Mouse (Mus musculus) neutrophil, adult 83 days (primary cell): Measurements from ENCODE around the gene Olfr378. TPM values are rescaled to one million over a fixed set of nuclear protein-coding genes. Genes with fewer than 3 reads are reported as not detected.

ENCODE experiments used
- total RNA-seq, 2 experiments: library from RNA; stranded (reverse); gene quantifications; one replicate each; pipeline ENCODE4 v1.2.4; 2023

Olfr378 gene
- not detected for total RNA-seq

GRCm38 (mm10) chr11:73428377-73428776, at the start of gene Olfr378:
TSS of gene Olfr378 (minus strand) at chr11:73428477.

GRCm38 (mm10) chr11:73457408-73457807, 29.1 kb upstream of the Olfr378 start, which contains the start of gene Olfr380:
TSS of gene Olfr380 (minus strand) at chr11:73457508.

DNA sequence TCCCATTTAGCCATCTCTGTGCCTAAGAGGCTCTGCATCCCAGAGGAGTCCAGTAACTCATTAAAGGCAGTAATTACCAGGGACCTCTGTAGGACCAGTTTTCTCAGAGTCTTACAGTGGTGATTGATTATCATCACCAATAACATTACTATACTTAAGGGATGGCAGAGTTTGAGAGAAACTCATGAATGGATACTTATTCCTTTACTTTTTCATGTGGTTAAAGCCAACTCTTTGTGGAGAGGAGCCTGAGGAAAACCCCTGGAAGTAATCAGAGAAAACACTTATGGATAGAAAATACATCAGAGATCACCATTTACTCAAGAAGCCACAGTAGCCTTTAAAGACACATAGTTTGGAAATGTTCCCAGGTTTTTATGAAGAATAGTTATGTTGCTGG, 28.8 kb downstream of the Olfr378 start, which contains the start of gene Olfr1:
Olfr1 (minus strand) TSS at position 101 of the 400 bp plus-strand sequence.

Other genes with a start within 250 kb of the Olfr378 start
- gene Ctns, start 229.4 kb downstream of the Olfr378 start, total RNA-seq: 10 to 100 TPM; 17.5 to 18.2 TPM
- 1 to 10 TPM; 1.3 to 1.8 TPM for gene Shpk, start 229.0 kb downstream of the Olfr378 start, total RNA-seq
- not detected for gene Trpv1, start 194.2 kb downstream of the Olfr378 start, total RNA-seq
- not detected for gene Trpv3, start 161.1 kb downstream of the Olfr378 start, total RNA-seq
- gene Aspa, start 98.9 kb downstream of the Olfr378 start, total RNA-seq: not detected
- gene Gm49340, start 98.7 kb downstream of the Olfr378 start, total RNA-seq: not detected
- not detected for gene Spata22, start 98.7 kb downstream of the Olfr378 start, total RNA-seq
- gene Olfr20, start 77.7 kb downstream of the Olfr378 start, total RNA-seq: not detected
- gene Olfr376, start 57.2 kb downstream of the Olfr378 start, total RNA-seq: not detected
- gene Olfr1, start 28.9 kb downstream of the Olfr378 start, total RNA-seq: not detected
- not detected for gene Olfr380, start 29.0 kb upstream of the Olfr378 start, total RNA-seq
- gene Olfr381, start 63.1 kb upstream of the Olfr378 start, total RNA-seq: not detected
- not detected for gene Olfr382, start 88.7 kb upstream of the Olfr378 start, total RNA-seq
- not detected for gene Olfr385, start 164.5 kb upstream of the Olfr378 start, total RNA-seq
- gene Olfr384, start 170.1 kb upstream of the Olfr378 start, total RNA-seq: not detected